Mouse (Mus musculus): ENCODE results near the gene Gm49325. TPM values are rescaled to one million over a fixed set of nuclear protein-coding genes. Genes with fewer than 3 reads are reported as not detected.
A peak's percentile ranks its signal among the peaks of the same experiment; 100 is the strongest.

Gm49325 gene
- total RNA-seq, 4 experiments from 2014 or later, result 17.1 to 31.9 (median 23.8) TPM

GRCm38 (mm10) chr10:77624570-77624995 lies 18.6 kb downstream of the Gm49325 start:
- DNase-seq (ENCODE audit: low spot score in 2 of 2), result peak in 1 of 2 experiments; percentile 44

- DNase-seq (ENCODE audit: low spot score in 2 of 2), result no peak
Observed at GRCm38 (mm10) chr10:77626036-77626435, 20.0 kb downstream of the Gm49325 start.

GRCm38 (mm10) chr10:77626591-77626990 lies 20.6 kb downstream of the Gm49325 start:
- no peak for DNase-seq (ENCODE audit: low spot score in 2 of 2)

- DNase-seq (ENCODE audit: low spot score in 2 of 2), result peak in 1 of 2 experiments; percentile 67
Observed at GRCm38 (mm10) chr10:77627497-77627896, 21.5 kb downstream of the Gm49325 start.

- no peak for DNase-seq (ENCODE audit: low spot score in 2 of 2)
Observed at GRCm38 (mm10) chr10:77629163-77629562, 23.2 kb downstream of the Gm49325 start.

- no peak for DNase-seq (ENCODE audit: low spot score in 2 of 2)
Observed at GRCm38 (mm10) chr10:77629970-77630369, 24.0 kb downstream of the Gm49325 start.

GRCm38 (mm10) chr10:77634016-77634415 lies 28.0 kb downstream of the Gm49325 start:
- no peak for DNase-seq (ENCODE audit: low spot score in 2 of 2)

GRCm38 (mm10) chr10:77634452-77635231 lies 28.6 kb downstream of the Gm49325 start:
- DNase-seq (ENCODE audit: low spot score in 2 of 2), result no peak

- DNase-seq (ENCODE audit: low spot score in 2 of 2), result peak in 1 of 2 experiments; percentile 64
Observed at GRCm38 (mm10) chr10:77636234-77636922, 30.4 kb downstream of the Gm49325 start.

GRCm38 (mm10) chr10:77638956-77639355 lies 33.0 kb downstream of the Gm49325 start:
- DNase-seq (ENCODE audit: low spot score in 2 of 2), result no peak

GRCm38 (mm10) chr10:77643160-77643559 lies 37.2 kb downstream of the Gm49325 start:
- DNase-seq (ENCODE audit: low spot score in 2 of 2), result no peak

- DNase-seq (ENCODE audit: low spot score in 2 of 2), result no peak
Observed at GRCm38 (mm10) chr10:77645571-77645970, 39.6 kb downstream of the Gm49325 start.

GRCm38 (mm10) chr10:77647461-77647860 lies 41.5 kb downstream of the Gm49325 start:
- DNase-seq (ENCODE audit: low spot score in 2 of 2), result no peak

- DNase-seq (ENCODE audit: low spot score in 2 of 2), result no peak
Observed at GRCm38 (mm10) chr10:77647901-77648300, 41.9 kb downstream of the Gm49325 start.

- DNase-seq (ENCODE audit: low spot score in 2 of 2), result no peak
Observed at GRCm38 (mm10) chr10:77652046-77652445, 46.0 kb downstream of the Gm49325 start.

- DNase-seq (ENCODE audit: low spot score in 2 of 2), result no peak
Observed at GRCm38 (mm10) chr10:77658286-77658994, 52.4 kb downstream of the Gm49325 start.

- no peak for DNase-seq (ENCODE audit: low spot score in 2 of 2)
Observed at GRCm38 (mm10) chr10:77663949-77664665, 58.1 kb downstream of the Gm49325 start.

GRCm38 (mm10) chr10:77666342-77666741 lies 60.3 kb downstream of the Gm49325 start:
- no peak for DNase-seq (ENCODE audit: low spot score in 2 of 2)

GRCm38 (mm10) chr10:77667402-77667801 lies 61.4 kb downstream of the Gm49325 start:
- DNase-seq (ENCODE audit: low spot score in 2 of 2), result peak in 1 of 2 experiments; percentile 43

GRCm38 (mm10) chr10:77670710-77671109 lies 64.7 kb downstream of the Gm49325 start:
- no peak for DNase-seq (ENCODE audit: low spot score in 2 of 2)

- no peak for DNase-seq (ENCODE audit: low spot score in 2 of 2)
Observed at GRCm38 (mm10) chr10:77671519-77671918, 65.5 kb downstream of the Gm49325 start.

Measured in left cerebral cortex, adult 8-10 months (tissue).